Comparison of ENCODE assay signal across 10 mouse cellular contexts in the genomic region with DNA sequence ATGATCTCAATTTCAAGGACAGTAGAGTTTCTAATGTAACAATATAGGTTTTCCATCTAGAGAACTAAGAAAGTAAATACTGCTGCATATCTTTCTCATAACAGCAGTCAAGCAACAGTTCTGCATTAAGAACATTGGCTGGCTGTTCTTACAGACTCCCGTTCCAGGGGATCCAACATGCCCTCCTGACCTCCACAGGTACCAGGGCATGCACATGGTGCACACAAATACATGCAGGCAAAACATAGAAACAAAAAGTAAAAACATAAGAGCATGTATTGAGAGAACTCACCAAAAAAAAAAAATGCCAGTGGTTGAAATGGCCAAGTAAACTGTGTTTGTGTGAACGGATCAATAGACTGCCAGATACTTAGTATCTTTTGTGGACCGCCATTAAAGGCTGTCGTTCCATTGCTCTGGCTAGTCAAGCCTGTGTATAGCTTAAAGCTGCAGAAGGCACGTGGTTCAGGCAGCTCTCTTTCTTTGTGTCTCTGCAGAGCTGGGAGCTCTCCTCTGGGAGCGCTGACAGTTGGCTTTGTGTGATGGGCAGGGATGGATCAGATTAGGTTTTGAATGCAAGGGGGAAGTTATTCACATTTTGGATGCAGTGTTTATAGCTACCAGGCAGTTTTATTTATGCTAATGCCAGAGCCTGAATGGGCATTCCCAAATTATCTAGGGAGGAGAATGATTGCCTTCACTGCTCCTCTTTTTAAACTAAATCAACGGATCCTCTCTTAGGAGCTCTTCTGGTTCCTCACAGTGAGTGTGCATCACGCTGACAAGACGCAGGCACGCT. TPM values are rescaled to one million over a fixed set of nuclear protein-coding genes. Genes with fewer than 3 reads are reported as not detected.
A peak's percentile ranks its signal among the peaks of the same experiment; 100 is the strongest.
DNase-seq lines count a peak whose midpoint lies in the region; ATAC-seq lines count a peak whose summit lies in the region.
"Had no signal": no experiment of that assay in that cellular context is flagged by ENCODE, and none has a peak within 500 bp of the region (broad histone marks: within the 10 kb centered on the region; RNA-seq: fewer than 3 reads in every experiment).

No protein-coding gene starts in this region.

- H3K9ac ChIP-seq in kidney, embryonic 14.5 days (ENCODE audit: low read depth, low read length) = no peak overlapping the region

- no peaks in the 10 kb centered on the region for H3K27me3 ChIP-seq in forebrain, embryonic 10.5 days (ENCODE audit: poor library complexity, severe bottlenecking)
- no peaks in the 10 kb centered on the region for H3K27me3 ChIP-seq in midbrain, embryonic 10.5 days (ENCODE audit: low read depth, poor library complexity, severe bottlenecking)
- no peaks in the 10 kb centered on the region for H3K27me3 ChIP-seq in kidney, embryonic 14.5 days (ENCODE audit: control insufficient read depth, insufficient read depth, low read length)

- 17% methylated on average over 10 of the region's 10 CpGs for WGBS in forebrain, embryonic 10.5 days
- WGBS in midbrain, embryonic 10.5 days = 13% methylated on average over 10 of the region's 10 CpGs
- 48% methylated on average over 10 of the region's 10 CpGs for WGBS in kidney, embryonic 14.5 days

- H3K4me2 ChIP-seq in kidney, embryonic 14.5 days (replicated peaks; ENCODE audit: low read depth, low read length) = no peak overlapping the region

- no peak for ATAC-seq in kidney, embryonic 14.5 days (ENCODE audit: low FRiP score, low TSS enrichment)
- ATAC-seq in monocyte, adult 5-6 weeks (replicated peaks; ENCODE audit: insufficient number of reproducible peaks, low FRiP score, low TSS enrichment, poor library complexity, severe bottlenecking) = no peak

- peak overlapping the region; percentile 82 for H3K27ac ChIP-seq in forebrain, embryonic 10.5 days
- peak overlapping the region; percentile 84 for H3K27ac ChIP-seq in midbrain, embryonic 10.5 days (replicated peaks)
- no peak overlapping the region for H3K27ac ChIP-seq in kidney, embryonic 14.5 days (ENCODE audit: low read depth, low read length)
- H3K27ac ChIP-seq: left cerebral cortex, adult 2 months had no signal

- H3K36me3 ChIP-seq in forebrain, embryonic 10.5 days (replicated peaks) = no peaks in the 10 kb centered on the region
- H3K36me3 ChIP-seq in midbrain, embryonic 10.5 days = no peaks in the 10 kb centered on the region
- no peaks in the 10 kb centered on the region for H3K36me3 ChIP-seq in kidney, embryonic 14.5 days (ENCODE audit: control insufficient read depth, insufficient read depth, low read length)

- peak overlapping the region; percentile 29; the same call in 1 of the 2 replicates for H3K4me3 ChIP-seq in forebrain, embryonic 10.5 days
- H3K4me3 ChIP-seq in midbrain, embryonic 10.5 days = peak overlapping the region; percentile 40
- H3K4me3 ChIP-seq in kidney, embryonic 14.5 days (ENCODE audit: low read length) = no peak overlapping the region
- H3K4me3 ChIP-seq: left cerebral cortex, adult 2 months had no signal

- DNase-seq in right cerebral cortex, adult 18-20 months = peak; percentile 13
- no peak for DNase-seq in right cerebral cortex, postnatal 36 days (ENCODE audit: low spot score in 2 of 2)
- peak; percentile 52 for DNase-seq in forebrain, embryonic 10.5 days (ENCODE audit: extremely low spot score, low spot score)
- peak; percentile 79 for DNase-seq in midbrain, embryonic 10.5 days (ENCODE audit: low spot score)
- DNase-seq in yolk sac, embryonic 10.5 days (ENCODE audit: low spot score) = peak; percentile 56

- no peaks in the 10 kb centered on the region for H3K9me3 ChIP-seq in forebrain, embryonic 10.5 days
- H3K9me3 ChIP-seq in midbrain, embryonic 10.5 days (replicated peaks) = no peaks in the 10 kb centered on the region
- H3K9me3 ChIP-seq in kidney, embryonic 14.5 days (ENCODE audit: control insufficient read depth, low read length) = no peaks in the 10 kb centered on the region; the same call in 1 of the 2 replicates

- H3K4me1 ChIP-seq in forebrain, embryonic 10.5 days = peaks cover 31% of the 10 kb centered on the region
- H3K4me1 ChIP-seq in midbrain, embryonic 10.5 days = peaks cover 53% of the 10 kb centered on the region
- no peaks in the 10 kb centered on the region for H3K4me1 ChIP-seq in kidney, embryonic 14.5 days (ENCODE audit: control insufficient read depth, insufficient read depth, low read length)

RNA-seq across cellular contexts. Expression of gene Sike1, which starts 15.8 kb away (rescaled TPM):
- 68.2 and 78.0 TPM in 2 replicates for polyA plus RNA-seq in forebrain, embryonic 10.5 days (2016; fragmentation: Nextera tagmentation; extraction: Ambion mirVana)
- 81.3 and 92.9 TPM in 2 replicates for polyA plus RNA-seq in midbrain, embryonic 10.5 days (2016; fragmentation: Nextera tagmentation; extraction: Ambion mirVana)
- 52.2 and 72.4 TPM in 2 replicates for polyA plus RNA-seq in kidney, embryonic 14.5 days (2014; fragmentation: Nextera tagmentation; extraction: Ambion mirVana)
- 40.9 to 131 TPM (median 46.6 TPM) in 3 replicates for total RNA-seq in monocyte, adult 5-6 weeks (2017)

RNA-seq across cellular contexts. Expression of gene Nr1h5, which starts 15.8 kb away (rescaled TPM):
- polyA plus RNA-seq in forebrain, embryonic 10.5 days (2016; fragmentation: Nextera tagmentation; extraction: Ambion mirVana) = 0.07 and 0.11 TPM in 2 replicates
- 0.05 and 0.24 TPM in 2 replicates for polyA plus RNA-seq in midbrain, embryonic 10.5 days (2016; fragmentation: Nextera tagmentation; extraction: Ambion mirVana)
- polyA plus RNA-seq in kidney, embryonic 14.5 days (2014; fragmentation: Nextera tagmentation; extraction: Ambion mirVana) = not detected in 2 replicates
- not detected in 3 replicates for total RNA-seq in monocyte, adult 5-6 weeks (2017)
- total RNA-seq: common myeloid progenitor, adult 5-6 weeks; left cerebral cortex, adult 2 months had no signal

RNA-seq across cellular contexts. Expression of gene Csde1, which starts 40.5 kb away (rescaled TPM):
- polyA plus RNA-seq in forebrain, embryonic 10.5 days (2016; fragmentation: Nextera tagmentation; extraction: Ambion mirVana) = 433 and 473 TPM in 2 replicates
- polyA plus RNA-seq in midbrain, embryonic 10.5 days (2016; fragmentation: Nextera tagmentation; extraction: Ambion mirVana) = 448 and 507 TPM in 2 replicates
- 316 and 496 TPM in 2 replicates for polyA plus RNA-seq in kidney, embryonic 14.5 days (2014; fragmentation: Nextera tagmentation; extraction: Ambion mirVana)
- 828 to 853 TPM (median 834 TPM) in 3 replicates for total RNA-seq in monocyte, adult 5-6 weeks (2017)

RNA-seq across cellular contexts. Expression of gene Sycp1, which starts 43.8 kb away (rescaled TPM):
- not detected in 2 replicates for polyA plus RNA-seq in forebrain, embryonic 10.5 days (2016; fragmentation: Nextera tagmentation; extraction: Ambion mirVana)
- not detected in 2 replicates for polyA plus RNA-seq in midbrain, embryonic 10.5 days (2016; fragmentation: Nextera tagmentation; extraction: Ambion mirVana)
- not detected in 2 replicates for polyA plus RNA-seq in kidney, embryonic 14.5 days (2014; fragmentation: Nextera tagmentation; extraction: Ambion mirVana)
- not detected in 3 replicates for total RNA-seq in monocyte, adult 5-6 weeks (2017)
- total RNA-seq: common myeloid progenitor, adult 5-6 weeks; left cerebral cortex, adult 2 months had no signal
- polyA plus RNA-seq: gonadal fat pad, adult 2 months had no signal

Comparison
In these comparisons a context has a peak if more than half of its experiments do, and no peak if none do; other contexts are left out.
1. DNase-seq: peak in right cerebral cortex, adult 18-20 months (single experiment), forebrain, embryonic 10.5 days (single experiment), midbrain, embryonic 10.5 days (single experiment) and yolk sac, embryonic 10.5 days (single experiment); none in right cerebral cortex, postnatal 36 days (0 of 2).